Mouse (Mus musculus): ENCODE data around the gene Polr1e. TPM values are rescaled to one million over a fixed set of nuclear protein-coding genes. Genes with fewer than 3 reads are reported as not detected.
"Not testable (repeated sequence)": the region's sequence is repeated elsewhere in the genome, so short reads cannot be mapped to it uniquely, and the experiment has no call there.

The Polr1e gene
- total RNA-seq, 2 experiments from 2014 or later: 9.9 to 10.8 TPM

DNA sequence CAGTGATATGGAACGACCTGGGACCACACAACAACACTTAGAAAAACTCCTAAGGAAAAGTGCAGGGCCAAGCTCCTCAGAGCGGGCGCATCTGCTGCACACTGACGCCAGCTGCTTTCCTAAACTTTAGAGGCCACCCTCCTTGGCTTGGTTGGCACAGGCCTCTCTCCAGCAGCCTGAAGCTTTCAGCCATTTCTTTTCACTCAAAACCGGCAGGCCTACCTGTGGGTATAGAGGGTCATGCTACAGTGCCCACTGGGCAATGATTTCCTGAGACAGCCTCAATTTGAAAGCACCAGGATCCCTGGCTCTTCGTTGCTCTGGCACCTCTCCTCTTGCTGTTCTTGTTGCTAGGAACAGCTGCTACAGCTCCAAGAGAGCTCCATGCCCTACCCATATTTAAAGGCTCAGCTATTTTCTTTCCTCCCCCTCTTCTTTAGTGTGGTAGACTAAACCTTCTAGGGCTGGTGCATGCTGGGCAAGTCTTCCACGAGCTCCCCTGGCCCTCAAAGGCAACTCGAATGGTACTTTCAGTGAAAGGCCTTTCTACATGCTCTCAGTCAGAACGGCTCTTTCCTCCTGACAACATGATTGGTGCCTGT is 29.0 kb downstream of the Polr1e start:
- DNase-seq (ENCODE audit: low spot score in 2 of 2): no peak

DNA sequence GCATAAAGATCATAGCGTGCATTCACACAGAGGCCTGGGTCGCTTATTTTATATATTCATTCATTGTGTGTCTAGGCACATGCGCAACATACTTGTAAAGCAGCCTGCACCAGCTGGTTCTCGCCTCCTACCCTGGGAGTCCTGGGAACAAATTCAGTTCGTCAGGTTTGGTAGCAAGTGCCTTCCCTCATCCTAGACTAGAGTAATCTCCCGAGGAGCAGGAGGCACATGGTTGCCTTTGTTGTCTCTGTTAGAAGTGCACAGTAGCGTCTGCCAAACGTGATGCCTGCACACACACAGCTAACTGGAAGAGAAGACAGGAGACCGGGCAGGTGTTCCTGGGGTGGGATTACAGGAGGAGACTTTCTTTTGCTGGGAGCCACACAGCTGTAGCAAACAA is 29.6 kb downstream of the Polr1e start:
- peak; percentile 40 to 74 for DNase-seq (ENCODE audit: low spot score in 2 of 2)

DNA sequence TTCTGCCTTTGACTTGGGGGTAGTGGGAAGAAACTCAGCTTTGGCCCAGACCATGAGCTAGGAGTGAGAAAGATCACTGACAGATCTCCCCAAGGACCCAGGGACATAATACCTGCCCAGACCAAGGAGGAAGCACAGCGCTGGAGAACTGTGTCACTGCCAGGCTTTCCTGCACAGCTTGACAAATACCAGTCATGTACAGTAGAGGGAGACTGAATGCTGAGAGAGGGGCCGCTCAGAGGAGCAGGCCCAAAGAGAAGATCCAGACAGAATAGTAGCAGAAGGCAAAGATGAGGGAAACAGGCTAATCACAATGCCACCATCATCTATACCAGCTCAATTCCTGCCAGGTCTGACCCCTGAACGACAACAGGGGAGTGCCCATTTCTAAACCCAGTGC is 36.5 kb downstream of the Polr1e start:
- peak in 1 of 2 experiments; percentile 40 for DNase-seq (ENCODE audit: low spot score in 2 of 2)

DNA sequence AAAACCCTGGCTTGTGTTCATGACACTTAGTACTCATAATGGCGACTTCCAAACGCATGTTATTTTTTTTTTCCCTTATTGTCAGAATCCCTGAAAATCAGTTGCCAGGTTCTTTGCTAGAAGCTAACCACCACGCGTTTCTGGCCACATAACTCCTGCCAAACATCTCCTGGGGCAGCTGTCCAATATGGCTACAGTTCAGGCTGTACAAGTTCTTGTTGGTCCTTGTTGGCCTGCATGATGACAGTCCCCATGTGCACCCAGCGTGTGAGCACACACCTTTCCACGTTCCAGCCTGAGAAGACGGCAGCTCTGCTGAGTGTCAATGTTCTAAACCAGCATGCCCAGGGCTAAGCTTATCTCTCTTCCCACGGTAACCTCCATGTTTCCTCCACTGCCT is 37.1 kb downstream of the Polr1e start:
- no peak for DNase-seq (ENCODE audit: low spot score in 2 of 2)

DNA sequence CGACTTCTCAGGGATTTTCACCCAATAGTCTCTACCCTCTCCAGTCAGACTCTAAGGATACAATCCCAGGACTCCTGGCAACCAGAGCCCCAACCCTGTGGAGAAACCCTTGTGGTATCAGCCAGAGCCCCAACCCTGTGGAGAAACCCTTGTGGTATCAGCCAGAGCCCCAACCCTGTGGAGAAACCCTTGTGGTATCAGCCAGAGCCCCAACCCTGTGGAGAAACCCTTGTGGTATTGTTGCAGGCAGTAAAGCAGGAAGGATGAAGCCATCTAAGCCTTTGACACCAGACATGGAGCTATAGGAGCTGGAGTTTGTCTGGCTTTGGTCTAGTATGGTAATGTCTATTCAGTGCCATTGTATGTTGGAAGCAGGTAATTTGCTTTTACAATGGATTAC is 45.5 kb downstream of the Polr1e start:
- not testable (repeated sequence) for DNase-seq (ENCODE audit: low spot score in 2 of 2)

DNA sequence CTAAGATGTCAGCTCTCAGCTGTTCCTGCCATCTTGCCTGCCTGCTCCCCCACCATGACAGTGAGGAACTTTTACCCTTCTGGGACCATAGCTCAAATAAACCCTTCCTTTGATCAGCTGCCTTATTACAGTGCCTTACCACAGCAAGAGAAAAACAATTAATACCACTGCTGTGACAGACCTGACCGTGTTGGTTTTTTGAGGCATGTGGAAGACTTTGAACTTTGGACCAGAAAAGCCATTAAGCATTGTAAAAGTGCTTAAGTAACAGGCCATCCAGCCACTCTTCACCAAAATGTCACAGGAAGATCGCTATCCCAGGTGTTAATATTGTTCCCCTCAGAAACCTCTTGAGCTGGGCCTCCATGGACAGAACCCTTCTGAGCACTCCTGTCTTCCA is 46.2 kb downstream of the Polr1e start:
- DNase-seq (ENCODE audit: low spot score in 2 of 2): no peak

DNA sequence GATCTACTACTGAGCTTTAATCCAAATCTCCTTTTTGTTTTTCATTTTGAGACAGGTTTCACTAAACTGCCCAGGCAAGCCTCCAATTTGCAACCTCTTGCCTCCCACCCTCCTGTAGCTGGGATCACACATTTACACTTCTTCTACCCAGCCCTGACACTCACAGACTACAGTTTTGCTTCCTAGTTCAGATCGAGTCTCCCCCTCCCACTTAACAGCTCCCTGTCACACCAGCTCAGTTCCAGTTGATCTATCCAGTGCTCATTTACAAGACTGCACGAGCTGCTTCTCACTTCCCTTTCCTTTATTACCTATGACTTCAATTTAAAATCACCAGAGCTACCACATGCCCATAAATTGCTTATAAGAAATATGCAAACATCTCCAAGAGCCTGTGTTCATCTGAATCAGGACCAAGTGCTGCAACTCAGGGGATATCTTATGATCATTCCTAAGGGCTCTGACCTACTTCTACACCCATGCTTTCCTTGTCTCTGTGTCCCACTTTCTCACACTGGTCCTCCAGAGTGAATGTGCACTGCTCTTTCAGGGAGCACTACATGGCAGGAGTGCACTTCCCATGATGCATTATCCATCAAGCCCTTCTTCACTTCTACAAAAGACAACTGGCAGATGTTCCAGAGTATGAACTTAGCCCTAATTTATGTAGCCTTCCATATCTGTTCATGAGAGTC is 47.8 kb downstream of the Polr1e start:
- DNase-seq (ENCODE audit: low spot score in 2 of 2): no peak

DNA sequence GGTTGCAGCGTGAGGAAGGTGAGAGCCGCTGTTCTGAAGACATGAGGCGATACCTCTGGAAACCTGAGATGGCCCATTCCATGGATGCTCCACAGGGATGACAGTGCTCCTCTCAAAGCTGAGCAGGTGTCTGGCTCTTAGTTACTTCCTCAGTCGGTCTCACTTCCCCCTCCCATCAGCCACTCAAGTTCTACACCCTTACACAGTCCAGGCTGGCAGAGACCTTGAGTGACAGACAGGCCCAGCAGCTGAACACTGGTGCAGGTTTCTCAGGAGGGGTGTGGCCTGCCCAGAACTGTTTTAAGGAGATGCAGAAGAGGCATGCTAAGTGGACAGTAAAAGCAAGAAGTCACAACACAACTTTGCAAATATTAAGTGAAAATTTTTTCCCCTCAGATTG is 49.4 kb downstream of the Polr1e start:
- no peak for DNase-seq (ENCODE audit: low spot score in 2 of 2)

DNA sequence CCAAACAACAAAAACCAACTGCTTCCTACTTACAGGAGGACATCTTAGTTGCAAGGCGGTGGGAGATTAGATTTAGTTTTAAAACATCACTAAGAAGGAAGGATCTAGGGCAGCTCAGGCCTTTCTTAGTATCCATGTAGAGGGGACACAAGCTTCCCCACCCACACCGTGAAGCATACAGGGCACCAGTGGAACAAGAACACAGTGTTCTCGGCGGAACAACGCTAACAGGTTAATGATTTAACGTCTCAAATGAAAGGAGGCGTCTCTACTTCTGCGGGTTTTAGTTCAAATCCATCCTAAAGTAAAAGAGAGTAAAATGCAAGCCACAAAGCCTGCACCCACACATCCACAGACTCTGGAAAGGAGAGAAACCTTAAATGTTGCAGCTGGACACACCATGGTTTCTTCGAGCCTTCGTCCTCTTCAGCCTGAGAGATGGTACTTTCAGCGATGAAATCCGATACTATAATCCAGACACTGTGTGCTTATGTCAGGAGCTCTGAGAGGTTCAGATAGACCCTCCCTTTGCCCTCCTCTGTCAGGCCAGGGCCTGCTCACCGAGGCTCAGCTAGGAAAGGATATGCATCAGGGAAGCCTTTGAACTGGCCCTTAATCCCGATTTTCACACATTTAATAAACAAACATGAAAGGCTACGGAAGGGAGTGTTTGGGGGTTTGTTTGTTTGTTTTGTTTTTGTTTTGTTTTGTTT is 54.0 kb downstream of the Polr1e start:
- no peak for DNase-seq (ENCODE audit: low spot score in 2 of 2)

DNA sequence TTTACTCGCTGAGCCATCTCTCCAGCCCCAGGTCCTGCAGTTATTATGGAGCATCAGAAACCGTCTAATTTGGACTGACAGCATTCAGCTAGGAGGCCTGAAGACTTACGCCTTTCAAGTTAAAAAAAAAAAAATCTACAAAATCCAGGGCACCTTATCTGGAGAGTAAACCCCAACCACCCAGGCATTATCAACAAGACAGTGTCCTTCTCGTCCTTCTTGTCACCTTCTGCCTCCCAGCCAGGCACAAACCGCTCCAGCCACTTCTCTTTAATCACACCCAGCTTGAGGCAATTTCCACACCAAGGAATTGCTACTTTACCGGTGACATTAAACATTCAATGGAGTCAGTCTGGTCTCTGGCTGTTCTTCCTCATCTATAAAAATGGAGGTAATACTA is 55.2 kb downstream of the Polr1e start:
- no peak for DNase-seq (ENCODE audit: low spot score in 2 of 2)

DNA sequence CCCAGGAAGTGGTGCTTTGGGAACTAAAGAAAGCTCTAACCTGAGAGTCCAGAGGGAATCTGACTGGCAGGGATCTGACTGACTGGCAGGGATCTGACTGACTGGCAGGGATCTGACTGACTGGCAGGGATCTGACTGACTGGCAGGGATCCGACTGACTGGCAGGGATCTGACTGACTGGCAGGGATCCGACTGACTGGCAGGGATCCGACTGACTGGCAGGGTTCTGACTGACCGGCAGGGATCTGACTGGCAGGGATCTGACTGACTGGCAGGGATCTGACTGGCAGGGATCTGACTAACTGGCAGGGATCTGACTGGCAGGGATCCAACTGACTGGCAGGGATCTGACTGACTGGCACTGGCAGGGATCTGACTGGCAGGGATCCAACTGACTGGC is 62.7 kb downstream of the Polr1e start:
- not testable (repeated sequence) for DNase-seq (ENCODE audit: low spot score in 2 of 2)

DNA sequence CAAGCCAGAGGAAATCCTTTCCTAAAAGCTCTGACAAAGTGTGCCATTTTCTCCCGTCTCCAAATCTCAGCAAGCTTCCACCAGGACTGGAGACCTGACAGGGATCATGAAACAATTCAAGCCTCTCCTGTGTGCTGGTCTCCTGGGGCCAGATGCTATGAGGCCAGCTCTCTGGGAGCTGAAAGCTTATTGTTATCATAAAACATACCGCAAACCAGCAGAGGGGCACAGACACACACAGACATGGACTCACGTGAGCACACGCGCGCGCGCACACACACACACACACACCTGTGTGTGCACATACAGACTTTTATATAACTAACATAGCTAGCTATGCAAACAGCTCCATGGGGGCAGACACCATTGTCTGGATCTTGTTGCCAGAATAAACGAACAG is 64.6 kb downstream of the Polr1e start:
- peak in 1 of 2 experiments; percentile 20 for DNase-seq (ENCODE audit: low spot score in 2 of 2)

DNA sequence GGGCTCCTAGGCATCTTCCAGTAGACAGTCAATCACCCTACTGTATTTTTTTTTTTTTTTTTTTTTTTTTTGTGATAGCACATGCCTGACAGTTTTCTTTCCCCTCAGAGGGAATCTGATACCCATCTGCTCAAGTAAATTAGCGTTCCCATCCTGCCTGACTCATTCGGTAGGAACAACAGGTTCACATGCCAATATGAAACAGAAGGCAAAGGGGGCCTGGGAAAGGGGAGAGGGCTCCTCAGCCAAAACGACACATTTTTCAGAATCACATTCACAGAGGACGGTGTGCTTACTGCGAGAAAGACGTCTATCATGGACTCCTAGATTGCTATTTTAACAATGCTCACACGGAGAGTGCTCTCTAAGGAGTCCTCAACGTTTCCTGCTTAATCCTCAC is 65.1 kb downstream of the Polr1e start:
- peak; percentile 45 to 73 for DNase-seq (ENCODE audit: low spot score in 2 of 2)

DNA sequence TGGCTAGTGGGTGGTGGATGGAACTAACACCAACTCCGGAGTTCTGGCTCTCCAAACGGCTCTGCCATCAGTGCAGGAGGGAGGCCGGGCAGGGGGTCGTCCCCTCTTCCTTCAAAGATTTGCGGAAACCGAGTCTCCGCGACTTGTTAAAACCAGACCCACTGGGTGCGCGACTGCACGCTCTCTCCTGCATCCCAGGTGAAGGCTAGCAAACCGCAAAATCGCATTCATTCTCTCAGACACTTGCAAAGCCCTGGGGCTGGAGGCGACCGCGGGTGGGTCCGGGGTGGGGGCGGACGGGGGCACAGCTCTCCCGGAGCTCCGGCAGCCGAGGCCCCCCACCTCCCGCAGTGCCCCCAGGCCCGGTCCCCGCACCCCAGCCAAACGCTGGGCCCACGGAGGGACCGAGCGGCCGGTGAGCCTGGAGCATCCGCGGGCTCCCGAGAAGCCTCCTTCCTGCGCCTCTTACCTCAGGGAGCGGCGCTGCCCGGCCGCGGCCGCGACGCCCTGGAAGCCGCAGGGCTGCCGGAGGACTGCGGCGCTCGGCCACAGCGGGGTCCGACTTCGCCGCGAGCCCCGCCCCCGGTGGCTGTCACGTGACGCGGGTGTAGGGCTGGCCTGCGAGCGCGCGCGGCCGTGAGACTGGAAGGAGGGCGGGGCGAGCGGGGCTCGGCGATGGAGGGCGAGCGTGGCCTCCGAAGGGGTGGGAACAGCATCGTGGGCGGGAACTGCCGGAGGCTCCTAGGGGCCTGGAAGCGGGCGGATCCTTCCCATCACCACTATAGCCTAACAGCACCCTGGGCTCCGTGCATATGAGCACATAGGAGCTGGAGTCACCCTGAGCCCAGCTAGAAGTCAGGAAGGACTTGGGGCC is 65.9 kb downstream of the Polr1e start, which contains the start of gene Fbxo10:
Gene Fbxo10 (minus strand): TSS at position 584 of the 874 bp plus-strand sequence.
- DNase-seq (ENCODE audit: low spot score in 2 of 2): peak; percentile 89 to 92

DNA sequence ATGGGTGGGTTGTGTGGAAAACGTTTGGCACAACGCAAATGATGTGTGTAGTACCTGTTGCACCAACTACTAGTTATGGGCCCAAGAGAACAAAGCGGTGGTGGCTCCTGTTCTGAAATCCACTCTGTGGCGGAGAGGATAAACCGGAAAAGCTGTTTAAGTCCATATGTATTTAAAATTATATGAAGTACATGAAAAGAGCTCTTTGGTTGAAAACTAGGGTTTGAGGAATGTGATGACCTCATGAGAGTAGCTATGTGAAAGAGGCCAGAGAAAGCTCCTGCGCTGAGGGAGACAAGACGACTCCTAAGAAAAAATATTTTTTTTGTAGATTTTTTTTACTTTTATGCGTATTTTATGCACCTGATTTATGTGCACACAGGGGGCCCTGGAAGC is 66.5 kb downstream of the Polr1e start:
- no peak for DNase-seq (ENCODE audit: low spot score in 2 of 2)

Other genes starting within 250 kb of the Polr1e start
- 10 to 100 TPM; 31.1 to 34.2 TPM for gene Grhpr, start 37.2 kb upstream of the Polr1e start, total RNA-seq (2021)
- gene Zbtb5, start 6.2 kb upstream of the Polr1e start, total RNA-seq (2021): 1 to 10 TPM; 8.3 to 8.8 TPM
- gene Fbxo10, start 66.0 kb downstream of the Polr1e start, total RNA-seq (2021): 10 to 100 TPM; 45.2 to 47.4 TPM
- 10 to 100 TPM; 65.4 to 66.6 TPM for gene Tomm5, start 89.5 kb downstream of the Polr1e start, total RNA-seq (2021)
- 10 to 100 TPM; 16.4 to 21.7 TPM for gene Frmpd1, start 166.3 kb downstream of the Polr1e start, total RNA-seq (2021)